Comparison of ENCODE assay signal across 21 mouse cellular contexts in genomic region chr5:102180250-102180649, GRCm38 (mm10).
DNase-seq lines count a peak whose midpoint lies in the region; ATAC-seq and TF ChIP-seq lines count a peak whose summit lies in the region.
"Had no signal": no experiment of that assay in that cellular context is flagged by ENCODE, and none has a peak within 500 bp of the region (broad histone marks: within the 10 kb centered on the region; RNA-seq: fewer than 3 reads in every experiment).

No protein-coding gene starts in this region.

- no peak overlapping the region for H3K4me3 ChIP-seq in forebrain, embryonic 16.5 days (replicated peaks; ENCODE audit: low read length)
- no peak overlapping the region for H3K4me3 ChIP-seq in forebrain, embryonic 10.5 days
- no peak overlapping the region for H3K4me3 ChIP-seq in thymus, adult 2 months (ENCODE audit: control insufficient read depth, insufficient read depth, low read length)
- H3K4me3 ChIP-seq: heart, adult 2 months; myocyte had no signal

- WGBS in forebrain, embryonic 16.5 days, result 78% methylated on average over 8 of the region's 8 CpGs
- WGBS in forebrain, embryonic 10.5 days, result 92% methylated on average over 8 of the region's 8 CpGs
- WGBS in thymus, adult 2 months, result 89% methylated on average over 8 of the region's 8 CpGs

- H3K4me2 ChIP-seq in forebrain, embryonic 16.5 days (ENCODE audit: low read length), result no peak overlapping the region
- H3K4me2 ChIP-seq: liver, embryonic 11.5 days had no signal

- peaks cover 5% of the 10 kb centered on the region; the same call in 1 of the 2 replicates for H3K4me1 ChIP-seq in forebrain, embryonic 16.5 days (replicated peaks; ENCODE audit: control insufficient read depth, insufficient read depth, low read length)
- no peaks in the 10 kb centered on the region for H3K4me1 ChIP-seq in forebrain, embryonic 10.5 days
- no peaks in the 10 kb centered on the region for H3K4me1 ChIP-seq in thymus, adult 2 months (replicated peaks; ENCODE audit: control insufficient read depth, insufficient read depth, low read length)

- ATAC-seq in forebrain, embryonic 16.5 days, result 0 out of 2 replicates have a peak, but pooled peaks have one; percentile 18

- H3K9me3 ChIP-seq in forebrain, embryonic 16.5 days (ENCODE audit: control insufficient read depth, low read length), result no peaks in the 10 kb centered on the region
- no peaks in the 10 kb centered on the region for H3K9me3 ChIP-seq in forebrain, embryonic 10.5 days

- no peak for TF ChIP-seq CTCF in thymus, adult 2 months (IDR thresholded peaks at IDR 0.05; ENCODE audit: borderline replicate concordance, control insufficient read depth, extremely low read depth, insufficient read depth, low read length, poor library complexity)

- no peaks in the 10 kb centered on the region for H3K27me3 ChIP-seq in forebrain, embryonic 16.5 days (replicated peaks; ENCODE audit: control insufficient read depth, insufficient read depth, low read length)
- no peaks in the 10 kb centered on the region for H3K27me3 ChIP-seq in forebrain, embryonic 10.5 days (ENCODE audit: poor library complexity, severe bottlenecking)
- H3K27me3 ChIP-seq in thymus, adult 2 months (ENCODE audit: control insufficient read depth, insufficient read depth, low read length), result no peaks in the 10 kb centered on the region

- H3K27ac ChIP-seq in forebrain, embryonic 16.5 days (ENCODE audit: low read length), result no peak overlapping the region
- no peak overlapping the region for H3K27ac ChIP-seq in forebrain, embryonic 10.5 days
- H3K27ac ChIP-seq in thymus, adult 2 months (ENCODE audit: control insufficient read depth, insufficient read depth, low read length), result no peak overlapping the region
- H3K27ac ChIP-seq: heart, adult 2 months had no signal

- DNase-seq in forebrain, embryonic 10.5 days (ENCODE audit: extremely low spot score, low spot score), result no peak
- DNase-seq in layer of hippocampus, adult 9-11 months, result peak; percentile 11
- no peak for DNase-seq in layer of hippocampus, postnatal 36 days
- peak; percentile 20 for DNase-seq in retina, postnatal 1 day
- DNase-seq in retina, embryonic 14.5 days (ENCODE audit: low spot score), result no peak
- peak; percentile 6 for DNase-seq in right cerebral cortex, postnatal 4 days
- no peak for DNase-seq in thymus, adult 2 months
- DNase-seq: adrenal gland, postnatal 14 days; cerebellum, adult 18-20 months; cerebellum, postnatal 36 days; gastrocnemius, postnatal 14 days; heart, adult 2 months; heart, postnatal 4 days; kidney, adult 2 months; kidney, postnatal 10 days; lung, adult 18-20 months; lung, postnatal 36 days had no signal

- H3K9ac ChIP-seq in forebrain, embryonic 16.5 days (replicated peaks; ENCODE audit: low read depth, low read length), result no peak overlapping the region

- TF ChIP-seq POLR2A in thymus, adult 2 months (IDR thresholded peaks at IDR 0.05; ENCODE audit: control insufficient read depth, extremely low read depth, insufficient read depth, low read length, poor library complexity), result no peak

- H3K36me3 ChIP-seq in forebrain, embryonic 16.5 days (ENCODE audit: control insufficient read depth, insufficient read depth), result no peaks in the 10 kb centered on the region
- no peaks in the 10 kb centered on the region for H3K36me3 ChIP-seq in forebrain, embryonic 10.5 days (replicated peaks)
- H3K36me3 ChIP-seq in thymus, adult 2 months (ENCODE audit: control insufficient read depth, insufficient read depth, low read length), result no peaks in the 10 kb centered on the region
- H3K36me3 ChIP-seq: G1E had no signal

Comparison
In these comparisons a context has a peak if more than half of its experiments do, and no peak if none do; other contexts are left out.
1. DNase-seq: peak in layer of hippocampus, adult 9-11 months (single experiment), retina, postnatal 1 day (single experiment) and right cerebral cortex, postnatal 4 days (single experiment); none in forebrain, embryonic 10.5 days (single experiment), layer of hippocampus, postnatal 36 days (0 of 2), retina, embryonic 14.5 days (single experiment) and thymus, adult 2 months (single experiment).